Mouse (Mus musculus) kidney, embryonic 16.5 days (tissue): Measurements from ENCODE around the gene Cul4a. TPM values are rescaled to one million over a fixed set of nuclear protein-coding genes. Genes with fewer than 3 reads are reported as not detected.

Source experiments
- ATAC-seq: fragments of 200-750 bp; cut with Nextera tagmentation; 2 replicates; pipeline ENCODE4 v1.8.0; 2017; ENCODE audit warnings: moderate TSS enrichment; ENCODE audit not compliant: low FRiP score, low TSS enrichment
- H3K27ac ChIP-seq: fragments of 300-500 bp; sonication (generic); 2 replicates; pipeline ENCODE4 v1.5.1; 2014; ENCODE audit warnings: low read length
- H3K27me3 ChIP-seq: fragments of 300-500 bp; sonication (generic); 2 replicates; pipeline ENCODE4 v1.6.1; 2014; ENCODE audit warnings: low read length, control low read depth, mixed read lengths; ENCODE audit not compliant: insufficient read depth
- H3K36me3 ChIP-seq: fragments of 300-500 bp; sonication (generic); 2 replicates; pipeline ENCODE4 v1.6.1; 2014; ENCODE audit warnings: low read length, control low read depth, mixed read lengths; ENCODE audit not compliant: insufficient read depth
- H3K4me1 ChIP-seq: fragments of 300-500 bp; sonication (generic); 2 replicates; pipeline ENCODE4 v1.6.1; 2014; ENCODE audit warnings: low read length, control low read depth, mixed read lengths; ENCODE audit not compliant: insufficient read depth
- H3K4me2 ChIP-seq: fragments of 300-500 bp; sonication (generic); replicated peaks from 2 replicates; pipeline ENCODE4 v1.6.1; 2014; ENCODE audit warnings: low read depth, low read length
- H3K4me3 ChIP-seq: fragments of 300-500 bp; sonication (generic); 2 replicates; pipeline ENCODE4 v1.5.1; 2014; ENCODE audit warnings: mild to moderate bottlenecking, low read length
- H3K9ac ChIP-seq: fragments of 300-500 bp; sonication (generic); replicated peaks from 2 replicates; pipeline ENCODE4 v1.6.1; 2014; ENCODE audit warnings: low read length
- H3K9me3 ChIP-seq: fragments of 300-500 bp; sonication (generic); 2 replicates; pipeline ENCODE4 v1.6.1; 2016; ENCODE audit warnings: low read length, control low read depth
- WGBS: fragments of 180-500 bp; shearing (Covaris S2); extraction: QIAGEN DNeasy Blood & Tissue Kit; methylation state at CpG from one replicate; pipeline ENCODE4 v1.1.7; 2014; 5-methylcytosine and 5-hydroxymethylcytosine counted together
- microRNA counts: library from miRNA; unstranded; fragments of <30 nt; microRNA quantifications from one replicate; lab custom pipeline; 2016
- microRNA-seq: library from miRNA; unstranded; fragments of <30 nt; microRNA quantifications from one replicate; pipeline ENCODE4, GENCODE M21; 2016
- polyA plus RNA-seq: library from polyadenylated mRNA; unstranded; fragments of >200 nt; fragmentation: Nextera tagmentation; extraction: Ambion mirVana; gene quantifications from 2 replicates; pipeline ENCODE4 v1.2.1, GENCODE M21; 2015

Gene Cul4a
- polyA plus RNA-seq, 1 experiment from 2014 or later = 109 TPM

DNA sequence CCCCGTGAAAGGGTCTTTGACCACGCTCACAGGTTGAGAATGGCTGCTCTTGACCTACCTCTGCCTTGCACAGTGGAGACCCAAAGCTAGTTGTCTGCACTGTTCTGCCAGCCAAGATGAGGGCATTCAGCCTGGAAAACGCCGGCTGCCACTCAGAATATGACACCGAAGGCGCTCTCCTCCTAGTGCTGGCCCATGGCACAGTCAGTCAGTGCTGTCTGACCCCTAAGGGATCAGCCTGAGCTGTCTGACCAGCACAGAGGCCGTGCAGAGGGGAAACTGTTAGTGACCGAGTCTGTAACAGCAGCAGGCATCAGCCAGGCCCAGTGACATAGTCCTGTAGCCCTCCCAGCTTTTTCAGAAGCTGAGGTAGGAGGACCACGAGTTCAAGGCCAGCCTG is 81.8 kb downstream of the Cul4a start:
- 73% methylated on average over 9 of the region's 9 CpGs for WGBS
- H3K4me1 ChIP-seq = no peaks in the 10 kb centered on the region
- H3K36me3 ChIP-seq = no peaks in the 10 kb centered on the region
- no peaks in the 10 kb centered on the region for H3K27me3 ChIP-seq
- no peak overlapping the region for H3K9ac ChIP-seq
- no peak overlapping the region for H3K4me3 ChIP-seq
- no peak for ATAC-seq
- H3K9me3 ChIP-seq = no peaks in the 10 kb centered on the region
- H3K27ac ChIP-seq = no peak overlapping the region
- no peak overlapping the region for H3K4me2 ChIP-seq

- H3K27me3 ChIP-seq = no peaks in the 10 kb centered on the region
- H3K4me2 ChIP-seq = no peak overlapping the region
- no peaks in the 10 kb centered on the region for H3K9me3 ChIP-seq
- H3K4me3 ChIP-seq = no peak overlapping the region
- whole genome bisulfite sequencing = 74% methylated on average over 7 of the region's 7 CpGs
- H3K4me1 ChIP-seq = no peaks in the 10 kb centered on the region
- no peak overlapping the region for H3K27ac ChIP-seq
- no peak for ATAC-seq
- no peaks in the 10 kb centered on the region for H3K36me3 ChIP-seq
- no peak overlapping the region for H3K9ac ChIP-seq
Measured at GRCm38 (mm10) chr8:13187638-13188037, 82.2 kb downstream of the Cul4a start.

DNA sequence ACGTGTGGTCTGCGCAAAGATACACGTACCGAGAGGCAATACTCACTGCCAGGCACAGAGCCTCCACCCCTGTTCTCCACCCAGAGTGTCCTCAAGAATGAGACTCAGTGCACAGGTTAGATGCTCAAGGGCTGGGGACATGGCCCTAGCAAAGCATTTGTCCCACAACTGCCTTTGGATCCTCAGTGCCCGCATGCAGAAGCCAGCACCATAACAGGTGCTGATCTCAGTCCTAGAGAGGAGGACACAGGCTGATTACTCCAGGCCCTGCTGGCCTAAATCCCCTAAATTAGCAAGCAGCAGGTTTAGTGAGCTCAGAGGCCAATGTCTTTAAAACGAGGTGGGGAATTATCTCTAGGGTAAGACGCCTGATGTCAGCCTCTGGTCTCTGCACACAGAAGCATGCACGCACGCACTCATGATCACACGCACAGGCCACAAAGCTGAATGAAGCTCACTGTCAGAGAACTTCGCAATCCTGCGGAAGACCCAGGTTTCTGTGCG is 82.7 kb downstream of the Cul4a start:
- Histone ChIP-seq H3K27ac (no peak overlapping the region), H3K9me3 (no peaks in the 10 kb centered on the region), H3K4me1 (no peaks in the 10 kb centered on the region), H3K27me3 (no peaks in the 10 kb centered on the region), H3K4me2 (no peak overlapping the region), H3K4me3 (no peak overlapping the region), H3K36me3 (no peaks in the 10 kb centered on the region), H3K9ac (no peak overlapping the region)
- no peak for ATAC-seq
- WGBS = 90% methylated on average over 13 of the region's 13 CpGs

GRCm38 (mm10) chr8:13188857-13189256 is 83.4 kb downstream of the Cul4a start:
- Histone ChIP-seq H3K4me2 (no peak overlapping the region), H3K4me1 (no peaks in the 10 kb centered on the region), H3K27ac (no peak overlapping the region), H3K9me3 (no peaks in the 10 kb centered on the region), H3K36me3 (no peaks in the 10 kb centered on the region), H3K27me3 (no peaks in the 10 kb centered on the region), H3K9ac (no peak overlapping the region), H3K4me3 (no peak overlapping the region)
- 71% methylated on average over 1 of the region's 1 CpGs for WGBS
- no peak for ATAC-seq

DNA sequence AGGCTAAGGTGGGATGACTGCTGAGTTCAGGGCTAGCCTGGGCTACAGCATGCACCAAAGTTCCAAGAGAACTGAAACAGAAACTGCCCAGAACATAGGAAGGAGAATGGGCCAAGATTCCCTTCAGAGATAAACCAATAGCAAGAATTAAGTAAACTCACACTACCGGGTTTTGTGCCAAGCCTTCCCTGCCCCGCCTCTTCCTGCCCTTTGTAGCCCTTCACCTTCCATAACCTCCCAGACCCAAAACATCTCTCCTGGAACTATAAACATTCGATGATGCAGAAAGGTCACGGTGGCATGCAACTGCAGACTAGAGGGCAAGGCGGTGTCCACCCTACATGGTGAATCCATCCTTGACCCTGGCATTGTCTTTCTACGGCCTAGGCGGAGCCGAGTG is 84.8 kb downstream of the Cul4a start:
- WGBS = 88% methylated on average over 8 of the region's 8 CpGs

DNA sequence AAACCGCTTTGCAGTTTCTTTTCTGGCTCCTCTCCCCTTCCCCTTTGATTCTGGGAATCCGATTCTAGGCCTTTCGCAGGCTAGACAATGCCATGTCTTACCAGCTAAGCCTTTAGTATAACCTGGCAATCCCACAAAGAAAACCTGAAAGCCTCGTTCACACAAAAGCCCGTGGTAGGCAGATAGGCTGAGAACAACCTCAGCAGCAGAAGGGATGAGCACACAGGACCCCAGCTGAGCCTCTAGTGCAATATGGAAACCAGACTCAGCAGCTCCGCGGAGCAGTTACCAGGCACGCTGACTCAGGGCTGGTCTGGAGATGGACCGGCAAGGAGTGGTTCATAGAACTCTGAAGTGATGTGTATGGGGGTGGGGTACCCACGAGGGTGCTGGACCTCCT is 89.4 kb downstream of the Cul4a start:
- 54% methylated on average over 10 of the region's 10 CpGs for WGBS
- H3K4me2 ChIP-seq = no peak overlapping the region
- H3K9ac ChIP-seq = no peak overlapping the region
- H3K27me3 ChIP-seq = peaks cover 3% of the 10 kb centered on the region; the same call in 1 of the 2 replicates
- ATAC-seq = no peak
- no peak overlapping the region for H3K27ac ChIP-seq
- no peaks in the 10 kb centered on the region for H3K36me3 ChIP-seq
- no peak overlapping the region for H3K4me3 ChIP-seq
- H3K4me1 ChIP-seq = 0 out of 2 replicates have a peak, but pooled peaks cover 2% of the 10 kb centered on the region
- no peaks in the 10 kb centered on the region for H3K9me3 ChIP-seq

More for the DNA sequence above, 84.8 kb downstream of the Cul4a start:
- Histone ChIP-seq H3K36me3 (no peaks in the 10 kb centered on the region), H3K9ac (no peak overlapping the region), H3K4me3 (no peak overlapping the region), H3K27ac (no peak overlapping the region), H3K4me2 (no peak overlapping the region), H3K4me1 (no peaks in the 10 kb centered on the region), H3K27me3 (no peaks in the 10 kb centered on the region), H3K9me3 (no peaks in the 10 kb centered on the region)
- ATAC-seq = no peak

DNA sequence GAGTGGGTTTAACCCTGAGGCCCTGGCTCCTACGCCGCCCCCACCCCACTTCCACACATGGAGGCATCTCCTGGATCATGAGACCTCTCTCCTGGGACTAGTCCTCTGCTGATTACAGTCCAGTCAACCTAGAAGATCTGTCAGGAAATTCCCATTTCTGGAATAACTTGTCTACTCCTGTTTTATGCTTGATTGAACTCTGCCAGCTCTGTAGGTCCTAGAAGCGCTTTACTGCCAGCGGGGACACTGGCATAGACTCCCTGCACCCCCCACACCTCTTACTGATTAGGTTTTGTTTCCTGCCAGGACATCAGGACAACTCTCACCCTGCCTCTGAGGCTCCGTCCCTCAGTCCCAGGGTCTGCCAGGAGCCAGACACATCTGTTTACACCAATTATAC is 92.1 kb downstream of the Cul4a start:
- H3K4me3 ChIP-seq = no peak overlapping the region
- 82% methylated on average over 5 of the region's 5 CpGs for WGBS
- no peak overlapping the region for H3K4me2 ChIP-seq
- H3K27ac ChIP-seq = no peak overlapping the region
- H3K9me3 ChIP-seq = no peaks in the 10 kb centered on the region
- H3K9ac ChIP-seq = no peak overlapping the region
- no peak for ATAC-seq
- peaks cover 22% of the 10 kb centered on the region for H3K27me3 ChIP-seq
- no peaks in the 10 kb centered on the region for H3K36me3 ChIP-seq
- H3K4me1 ChIP-seq = peaks cover 9% of the 10 kb centered on the region; the same call in 1 of the 2 replicates

MicroRNAs within 50 kb of the gene (microRNA counts, 519-probe panel; counts per million panel counts)
- microRNA mmu-miR-1968 (lab: Ali Mortazavi, UCI) = 1,965 counts per million, percentile 51 among the panel's probes with 10 or more counts

Small RNAs within 50 kb of the gene (microRNA-seq; reads per million reads assigned to microRNA genes)
- gene Mir1968 (12.5 reads per million, percentile 32 among the genes with 10 or more reads in this experiment), gene Mir7065 (not detected)

Other genes starting within 250 kb of the Cul4a start
- 21.5 and 24.1 TPM in 2 replicates for gene Mcf2l, start 231.8 kb upstream of the Cul4a start, polyA plus RNA-seq
- 0.15 and 0.19 TPM in 2 replicates for gene F7, start 79.6 kb upstream of the Cul4a start, polyA plus RNA-seq
- gene F10, start 68.3 kb upstream of the Cul4a start, polyA plus RNA-seq = 3.9 and 4.0 TPM in 2 replicates
- 1.8 and 1.9 TPM in 2 replicates for gene Proz, start 44.7 kb upstream of the Cul4a start, polyA plus RNA-seq
- 46.5 and 49.9 TPM in 2 replicates for gene Pcid2, start 162 bp upstream of the Cul4a start, polyA plus RNA-seq
- gene Lamp1, start 53.5 kb downstream of the Cul4a start, polyA plus RNA-seq = 308 and 374 TPM in 2 replicates
- gene Grtp1, start 95.0 kb downstream of the Cul4a start, polyA plus RNA-seq = 22.5 and 23.6 TPM in 2 replicates
- gene Adprhl1, start 148.5 kb downstream of the Cul4a start, polyA plus RNA-seq = 0.16 and 0.46 TPM in 2 replicates
- gene Dcun1d2, start 182.5 kb downstream of the Cul4a start, polyA plus RNA-seq = 29.2 and 29.4 TPM in 2 replicates
- 55.8 and 56.2 TPM in 2 replicates for gene Tmco3, start 182.6 kb downstream of the Cul4a start, polyA plus RNA-seq
- 159 TPM in 2 replicates for gene Tfdp1, start 233.1 kb downstream of the Cul4a start, polyA plus RNA-seq